Mouse (Mus musculus) bone marrow, adult 2 months (tissue): ENCODE results near the gene Mapk11. TPM values are rescaled to one million over a fixed set of nuclear protein-coding genes. Genes with fewer than 3 reads are reported as not detected.

Experiments
- H3K27ac ChIP-seq: fragments of 200-500 bp; 2 replicates; pipeline ENCODE4 v1.5.1; 2012; ENCODE audit warnings: low read depth, mild to moderate bottlenecking, control low read depth, inconsistent platforms, low read length; ENCODE audit not compliant: control insufficient read depth, poor library complexity, insufficient read depth
- H3K4me1 ChIP-seq: fragments of 200-500 bp; 2 replicates; pipeline ENCODE4 v1.6.1; 2011; ENCODE audit warnings: low read length; ENCODE audit not compliant: control insufficient read depth, insufficient read depth
- H3K4me3 ChIP-seq: fragments of 200-500 bp; replicated peaks from 2 replicates; pipeline ENCODE3; 2011; ENCODE audit warnings: mild to moderate bottlenecking, low read depth, low read length, control low read depth; ENCODE audit not compliant: control insufficient read depth
- CTCF ChIP-seq: fragments of 200-500 bp; IDR thresholded peaks from 2 replicates; pipeline ENCODE4 v1.5.1; 2011; ENCODE audit warnings: low read length, control low read depth; ENCODE audit not compliant: control insufficient read depth, insufficient read depth
- POLR2A ChIP-seq: fragments of 200-500 bp; IDR thresholded peaks from 2 replicates; pipeline ENCODE4 v1.6.1; 2011; ENCODE audit warnings: low read depth, mild to moderate bottlenecking, control low read depth, low read length, borderline replicate concordance; ENCODE audit not compliant: control insufficient read depth
- WGBS: fragments of 180-500 bp; shearing (Covaris S2); methylation state at CpG from one replicate; pipeline ENCODE4 v1.1.7; 2018; 5-methylcytosine and 5-hydroxymethylcytosine counted together
- polyA plus RNA-seq: library from polyadenylated mRNA; stranded (reverse); fragments of >200 nt; gene quantifications from 2 replicates; pipeline ENCODE4 v1.2.4, GENCODE M21; 2011; ENCODE audit warnings: low replicate concordance; ENCODE audit not compliant: missing spikeins, insufficient read depth, insufficient read length

Gene Mapk11
- polyA plus RNA-seq, 1 experiment, result 7.6 TPM

DNA sequence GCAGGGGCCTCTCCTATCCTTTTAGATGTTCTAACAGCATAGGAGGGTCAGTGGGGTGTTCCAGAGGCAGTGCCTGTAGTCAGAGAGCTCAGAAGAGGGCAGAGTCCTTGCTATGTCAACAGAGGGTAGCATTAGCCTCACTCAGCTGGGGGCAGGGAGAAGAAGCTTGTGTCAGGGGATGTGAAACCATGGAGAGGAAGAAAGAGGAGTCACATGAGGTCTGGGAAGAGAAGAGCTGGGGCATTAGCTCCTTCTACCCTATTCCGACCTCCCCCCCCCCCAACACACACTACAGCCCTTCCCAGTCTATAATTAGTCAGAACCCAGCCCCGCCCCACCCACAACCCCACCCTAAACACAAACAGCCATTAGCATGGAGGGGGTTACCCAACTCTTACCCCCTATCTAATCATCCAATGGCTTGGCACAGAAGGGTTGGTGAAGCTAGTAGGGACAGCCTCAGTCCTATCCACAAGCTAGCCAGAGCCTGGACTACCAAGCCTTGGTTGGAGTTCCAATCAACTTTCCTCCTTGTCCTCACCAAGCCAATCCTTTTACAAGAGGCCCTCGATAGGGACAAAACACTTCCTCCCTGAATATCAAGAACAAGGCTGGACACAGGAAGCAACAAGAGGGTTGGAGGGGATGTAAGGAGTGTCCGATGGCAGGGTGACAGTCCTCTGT is 28.3 kb upstream of the Mapk11 start:
- Histone ChIP-seq H3K4me1 (peaks cover 4% of the 10 kb centered on the region), H3K27ac (peak overlapping the region; percentile 70), H3K4me3 (no peak overlapping the region)
- TF ChIP-seq POLR2A (no peak), CTCF (no peak)
- 42% methylated on average over 4 of the region's 4 CpGs for WGBS

DNA sequence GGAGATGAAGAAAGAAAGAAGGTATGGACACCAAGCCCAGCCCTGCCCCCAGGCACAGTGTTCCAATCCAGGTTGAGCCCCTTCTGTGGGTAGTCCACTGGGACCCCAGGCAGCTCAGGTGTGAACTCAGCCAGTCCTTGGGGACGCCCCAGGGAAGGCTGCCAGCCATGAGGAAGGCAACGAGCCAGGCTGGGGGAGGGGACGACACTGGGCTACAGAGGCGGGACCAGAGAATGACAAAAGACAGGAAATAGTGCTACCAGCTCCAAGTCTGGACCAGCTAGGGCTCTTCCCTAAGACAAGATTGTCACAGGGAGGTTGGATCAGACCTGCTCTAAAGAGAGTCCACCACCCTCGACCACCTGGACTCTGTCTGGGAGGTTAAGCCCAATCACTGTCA is 27.7 kb upstream of the Mapk11 start:
- TF ChIP-seq CTCF, result no peak
- no peak for TF ChIP-seq POLR2A
- Histone ChIP-seq H3K4me1 (peaks cover 4% of the 10 kb centered on the region), H3K4me3 (no peak overlapping the region)

DNA sequence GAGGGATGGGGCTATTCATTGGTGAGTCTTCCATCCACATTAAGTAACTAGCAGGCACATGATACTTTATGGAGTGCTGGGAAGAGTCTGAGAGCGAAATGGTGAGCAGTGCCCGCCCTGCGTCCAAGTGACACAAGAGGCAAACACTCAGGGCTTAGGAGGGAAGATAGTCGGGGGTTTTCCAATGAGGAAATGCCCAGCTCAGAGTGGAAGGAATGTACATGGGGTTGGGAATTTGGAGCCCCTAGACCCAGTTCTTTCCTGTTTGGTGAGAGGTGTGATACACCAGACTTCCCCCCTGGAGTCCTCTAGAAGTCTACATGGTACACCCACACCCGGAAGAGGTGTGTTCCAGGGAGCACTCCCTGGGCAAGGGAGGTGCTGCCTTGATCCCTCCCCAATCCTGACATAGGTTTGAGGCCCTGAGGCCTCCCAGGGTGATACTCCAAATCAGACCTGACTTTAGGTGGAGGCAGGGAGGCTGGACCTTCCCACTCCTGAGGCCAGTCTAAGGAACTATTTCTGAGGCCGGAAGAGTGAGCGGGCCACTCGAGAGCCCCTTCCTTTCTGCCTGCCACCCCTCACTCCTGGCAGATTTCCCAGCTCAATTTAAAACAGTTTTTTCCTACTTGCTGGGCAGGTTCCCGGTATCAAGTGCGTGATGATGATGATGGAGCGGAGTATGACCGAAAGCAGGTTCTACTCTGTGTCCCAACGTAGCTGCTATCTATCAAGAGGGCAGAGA is 26.2 kb upstream of the Mapk11 start:
- WGBS, result 81% methylated on average over 13 of the region's 13 CpGs
- no peak overlapping the region for H3K27ac ChIP-seq

More for the DNA sequence above, 27.7 kb upstream of the Mapk11 start:
- H3K27ac ChIP-seq, result peak overlapping the region; percentile 70
- 1% methylated on average over 5 of the region's 5 CpGs for WGBS

DNA sequence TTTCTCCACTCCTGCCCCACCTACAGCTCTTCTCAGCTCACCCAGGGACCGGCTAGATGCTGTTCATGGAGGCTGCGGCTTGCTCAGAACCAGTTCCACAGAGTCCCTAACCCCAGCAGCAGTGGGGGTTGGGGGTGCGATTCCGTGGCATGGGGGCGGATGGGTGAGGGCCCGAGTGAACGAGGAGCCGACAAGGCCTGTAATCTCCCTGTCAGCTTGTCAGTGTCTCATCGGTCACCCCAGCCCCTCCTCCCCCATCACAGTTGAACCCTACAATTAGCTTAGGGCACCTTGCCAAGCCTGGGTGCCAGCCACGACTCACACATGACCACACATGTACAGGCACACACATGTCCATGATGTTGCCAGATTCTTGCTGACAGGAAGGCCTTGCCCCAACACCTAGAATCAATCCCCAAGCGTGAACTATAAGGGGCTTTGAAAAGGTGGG is 25.5 kb upstream of the Mapk11 start:
- 78% methylated on average over 11 of the region's 11 CpGs for whole genome bisulfite sequencing
- Histone ChIP-seq H3K27ac (no peak overlapping the region), H3K4me1 (peaks cover 4% of the 10 kb centered on the region), H3K4me3 (no peak overlapping the region)
- TF ChIP-seq POLR2A (no peak), CTCF (no peak)

More for the DNA sequence above, 26.2 kb upstream of the Mapk11 start:
- Histone ChIP-seq H3K4me3 (no peak overlapping the region), H3K4me1 (peaks cover 4% of the 10 kb centered on the region)
- no peak for TF ChIP-seq POLR2A
- no peak for TF ChIP-seq CTCF

DNA sequence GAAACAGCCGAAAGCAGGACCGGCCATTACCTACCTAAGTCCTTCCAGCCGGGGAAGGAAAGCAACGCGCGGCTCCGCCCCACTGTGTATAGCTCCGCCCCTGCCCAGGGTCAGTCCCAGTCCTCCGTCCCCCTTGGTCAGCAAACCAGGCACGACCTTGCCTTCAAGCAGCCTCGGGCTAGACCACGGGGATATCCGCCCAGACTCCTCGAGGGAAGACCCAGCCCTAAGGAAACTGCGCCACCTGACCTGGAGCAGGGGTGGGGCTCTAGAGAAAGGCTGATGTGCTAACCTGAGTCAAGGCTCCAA is 24.4 kb upstream of the Mapk11 start:
- no peak for TF ChIP-seq CTCF
- TF ChIP-seq POLR2A, result no peak
- H3K4me3 ChIP-seq, result peak overlapping the region; percentile 46
- WGBS, result 10% methylated on average over 15 of the region's 15 CpGs
- H3K4me1 ChIP-seq, result peaks cover 3% of the 10 kb centered on the region
- H3K27ac ChIP-seq, result no peak overlapping the region

DNA sequence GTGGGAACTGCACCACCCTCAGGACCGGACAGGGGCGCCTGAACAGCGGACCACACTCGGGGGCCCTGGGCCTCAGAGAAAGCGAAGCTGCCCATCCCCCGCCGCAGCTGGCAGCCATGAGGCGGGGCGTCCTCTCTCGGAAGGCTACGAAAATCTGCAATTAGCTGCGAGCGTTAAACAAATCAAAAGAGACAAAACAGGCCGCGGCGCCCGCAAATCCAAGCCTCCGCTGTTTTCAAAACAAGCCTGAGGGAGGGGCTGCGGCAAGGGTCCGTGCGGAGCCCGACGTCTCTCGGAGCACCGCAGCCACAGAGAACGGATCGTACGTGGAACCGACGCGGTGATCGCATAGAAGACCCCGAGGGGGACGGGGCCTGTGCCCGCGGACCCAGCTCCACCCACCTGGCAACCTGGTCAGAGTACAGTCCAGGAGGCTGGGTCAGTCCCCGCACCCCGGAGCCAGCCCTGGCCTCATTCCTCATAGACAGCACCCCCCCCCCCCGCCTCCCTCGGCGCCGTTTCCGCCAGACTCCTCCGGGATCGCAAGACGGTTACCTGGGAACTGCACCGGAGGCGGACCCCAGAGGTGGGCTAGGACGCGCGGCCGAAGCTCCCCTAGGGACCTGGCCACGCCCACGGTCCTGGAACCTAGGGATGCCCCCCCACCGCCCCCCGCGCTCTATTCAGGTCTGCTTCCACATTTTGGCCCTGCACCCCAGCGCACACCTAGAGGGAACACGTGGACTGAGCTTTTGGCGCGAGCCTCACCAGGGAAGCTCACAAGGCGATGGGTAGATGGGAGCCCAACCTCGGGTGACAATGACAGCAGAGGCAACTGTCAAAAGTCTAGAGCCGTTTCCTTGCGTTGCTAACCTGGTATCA is 23.8 kb upstream of the Mapk11 start:
- 1% methylated on average over 65 of the region's 65 CpGs for WGBS
- Histone ChIP-seq H3K4me1 (peaks cover 3% of the 10 kb centered on the region), H3K4me3 (peak overlapping the region; percentile 56), H3K27ac (peak overlapping the region; percentile 25; the same call in 1 of the 2 replicates)
- no peak for TF ChIP-seq POLR2A
- no peak for TF ChIP-seq CTCF

DNA sequence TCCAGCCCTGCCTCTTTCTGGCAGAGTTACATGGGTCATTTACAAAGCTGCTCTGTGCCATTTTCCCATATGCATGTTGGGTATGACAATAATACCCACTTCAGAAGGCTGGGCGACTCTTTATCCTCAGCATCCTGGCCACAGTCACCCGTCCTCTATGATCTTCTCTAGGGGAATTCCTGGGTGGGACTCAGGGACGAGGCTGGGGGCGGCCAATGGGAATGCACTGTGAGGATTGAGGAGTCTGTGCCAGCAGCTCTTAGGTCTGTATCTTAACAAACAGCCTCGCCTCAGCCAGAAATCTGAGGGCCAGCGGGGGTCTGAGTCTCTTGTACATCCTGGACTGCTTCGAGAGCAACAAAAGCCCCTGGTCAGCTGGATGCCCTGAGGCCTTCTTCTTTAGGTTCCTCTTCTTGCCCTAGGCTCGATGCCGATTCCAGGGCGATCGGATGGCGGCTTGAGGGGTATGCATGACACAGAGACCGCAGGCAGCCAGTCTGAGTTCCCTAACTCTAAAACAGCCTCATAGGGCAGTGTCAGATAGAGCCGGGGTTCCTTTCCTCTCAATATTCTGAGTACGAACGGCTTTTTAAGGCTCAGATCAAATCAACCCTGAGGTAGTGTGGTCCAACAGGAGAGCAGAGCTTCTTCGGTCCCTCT is 23.0 kb upstream of the Mapk11 start:
- no peaks in the 10 kb centered on the region; the same call in none of the 2 replicates for H3K4me1 ChIP-seq
- no peak overlapping the region for H3K4me3 ChIP-seq
- 19% methylated on average over 17 of the region's 17 CpGs for WGBS
- TF ChIP-seq POLR2A (no peak), CTCF (no peak)
- peak overlapping the region; percentile 25; the same call in 1 of the 2 replicates for H3K27ac ChIP-seq

DNA sequence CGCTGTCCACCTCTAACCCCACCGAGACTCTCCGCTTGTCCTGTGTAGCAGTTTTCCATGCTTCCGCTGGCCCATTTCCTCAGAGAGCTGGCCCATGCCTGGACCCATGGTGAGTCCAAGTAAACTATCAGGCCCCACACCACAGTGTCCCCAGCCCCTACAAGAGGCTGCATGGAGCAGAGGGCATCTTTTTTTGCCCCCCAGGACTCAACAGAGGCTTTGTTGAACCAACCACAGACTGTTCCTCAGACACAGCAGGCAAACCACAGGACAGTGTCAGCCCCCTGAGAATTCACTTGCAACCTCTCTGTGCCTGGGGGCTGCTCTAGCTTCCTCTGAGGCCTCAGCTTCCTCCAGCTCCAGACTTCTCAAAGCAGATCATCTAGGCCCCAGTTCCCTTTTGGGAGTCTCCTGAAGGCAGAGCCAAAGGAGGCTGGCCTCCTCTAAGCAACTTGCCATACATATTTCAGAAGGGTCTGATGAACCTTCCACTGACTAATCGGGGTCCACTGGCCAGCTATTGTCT is 22.2 kb upstream of the Mapk11 start:
- H3K4me1 ChIP-seq, result no peaks in the 10 kb centered on the region; the same call in 1 of the 2 replicates
- no peak overlapping the region for H3K4me3 ChIP-seq
- no peak for TF ChIP-seq CTCF
- no peak for TF ChIP-seq POLR2A
- WGBS, result 75% methylated on average over 5 of the region's 5 CpGs
- H3K27ac ChIP-seq, result no peak overlapping the region
